Mouse (Mus musculus): ENCODE data around the gene Git2.

DNA sequence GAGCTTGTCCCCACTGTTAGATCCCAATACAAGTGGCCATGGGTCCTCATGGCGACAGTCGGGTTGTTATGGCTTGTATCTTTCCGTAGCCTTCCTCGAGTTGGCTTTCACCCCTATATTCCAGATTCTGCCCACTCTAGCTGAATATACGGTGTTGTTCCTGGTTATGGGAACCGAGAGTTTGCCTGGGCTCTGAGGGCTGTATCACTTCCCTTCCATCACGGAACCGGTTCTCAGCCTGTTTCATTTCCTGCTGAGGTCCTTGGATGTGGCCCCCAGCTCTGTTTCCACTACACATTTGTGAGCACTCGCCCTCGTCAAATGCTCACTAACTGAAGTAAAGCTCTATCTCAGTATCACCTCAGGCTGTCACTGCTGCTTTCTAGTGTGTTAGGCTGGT is 53.3 kb downstream of the Git2 start:
- TF ChIP-seq CHD2 (IDR thresholded peaks at IDR 0.05; ENCODE audit: low read depth, low read length) (no peak), ZNF384 (IDR thresholded peaks at IDR 0.05; ENCODE audit: low read depth, low read length) (no peak), ZC3H11A (IDR thresholded peaks at IDR 0.05; ENCODE audit: borderline replicate concordance, low read depth, low read length) (no peak)

Measured in ES-E14 (cell line).